Mouse (Mus musculus): ENCODE measurements around the gene Tenm4. TPM values are rescaled to one million over a fixed set of nuclear protein-coding genes. Genes with fewer than 3 reads are reported as not detected.

The Tenm4 gene
- polyA plus RNA-seq, 1 experiment from 2014 or later, result 31.3 TPM

DNA sequence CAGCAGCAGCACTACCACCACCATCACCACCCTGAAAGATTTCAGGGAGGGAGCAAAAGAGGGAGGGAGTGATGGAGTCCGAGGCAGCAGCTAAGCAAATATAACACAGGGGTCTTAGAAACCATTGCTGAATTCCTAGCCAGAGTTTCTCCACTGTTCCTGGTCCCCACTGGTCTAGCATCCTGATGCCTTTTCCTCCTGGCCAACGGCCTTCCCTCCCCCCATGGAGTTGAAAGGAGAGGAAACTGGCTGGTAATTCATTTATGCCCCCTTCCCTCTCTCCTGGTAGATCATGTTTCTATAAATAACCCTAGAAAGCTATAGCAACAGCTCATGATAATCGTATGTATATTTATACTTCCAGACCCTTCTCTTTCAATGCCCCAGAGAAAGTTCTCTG is 481.8 kb downstream of the Tenm4 start:
- Histone ChIP-seq H3K36me3 (ENCODE audit: control insufficient read depth, insufficient read depth, low read length) (no peaks in the 10 kb centered on the region), H3K4me2 (ENCODE audit: low read depth, low read length) (no peak overlapping the region), H3K9me3 (ENCODE audit: control insufficient read depth, low read length) (no peaks in the 10 kb centered on the region), H3K4me1 (ENCODE audit: control insufficient read depth, insufficient read depth, low read length) (peaks cover 42% of the 10 kb centered on the region), H3K27ac (replicated peaks; ENCODE audit: low read depth, low read length) (no peak overlapping the region), H3K4me3 (ENCODE audit: low read depth, low read length) (no peak overlapping the region), H3K9ac (ENCODE audit: low read depth, low read length) (0 out of 2 replicates have a peak overlapping the region, but pooled peaks have one; percentile 14), H3K27me3 (replicated peaks; ENCODE audit: control insufficient read depth, insufficient read depth, low read length) (no peaks in the 10 kb centered on the region)
- WGBS, result 17% methylated on average over 3 of the region's 3 CpGs
- no peak for DNase-seq (ENCODE audit: low spot score)
- no peak for ATAC-seq (ENCODE audit: low read depth)

DNA sequence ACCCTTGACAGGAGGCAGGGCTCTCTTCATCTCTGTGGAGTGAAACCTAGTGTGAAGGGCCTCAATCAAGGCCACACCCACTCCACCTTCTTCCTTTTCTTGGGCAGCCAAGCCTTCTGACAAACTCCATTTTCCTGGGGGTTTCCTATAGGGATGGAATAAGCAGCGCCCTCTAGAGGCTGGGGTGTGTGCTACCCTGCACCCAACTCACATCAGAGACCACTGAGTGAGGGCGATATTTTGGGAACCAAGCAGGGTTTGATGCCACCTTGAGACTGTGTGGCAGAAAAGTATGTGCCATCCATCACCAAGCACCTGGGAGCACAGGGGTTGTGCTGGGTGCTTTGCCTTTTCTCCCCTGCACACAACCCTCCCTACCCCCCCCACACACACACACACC is 483.2 kb downstream of the Tenm4 start:
- ATAC-seq (ENCODE audit: low read depth), result no peak
- Histone ChIP-seq H3K9me3 (ENCODE audit: control insufficient read depth, low read length) (no peaks in the 10 kb centered on the region), H3K36me3 (ENCODE audit: control insufficient read depth, insufficient read depth, low read length) (no peaks in the 10 kb centered on the region), H3K4me1 (ENCODE audit: control insufficient read depth, insufficient read depth, low read length) (peaks cover 43% of the 10 kb centered on the region), H3K27ac (replicated peaks; ENCODE audit: low read depth, low read length) (no peak overlapping the region), H3K4me3 (ENCODE audit: low read depth, low read length) (no peak overlapping the region), H3K4me2 (ENCODE audit: low read depth, low read length) (no peak overlapping the region), H3K9ac (ENCODE audit: low read depth, low read length) (no peak overlapping the region), H3K27me3 (replicated peaks; ENCODE audit: control insufficient read depth, insufficient read depth, low read length) (no peaks in the 10 kb centered on the region)
- 84% methylated on average over 2 of the region's 2 CpGs for WGBS
- no peak for DNase-seq (ENCODE audit: low spot score)

DNA sequence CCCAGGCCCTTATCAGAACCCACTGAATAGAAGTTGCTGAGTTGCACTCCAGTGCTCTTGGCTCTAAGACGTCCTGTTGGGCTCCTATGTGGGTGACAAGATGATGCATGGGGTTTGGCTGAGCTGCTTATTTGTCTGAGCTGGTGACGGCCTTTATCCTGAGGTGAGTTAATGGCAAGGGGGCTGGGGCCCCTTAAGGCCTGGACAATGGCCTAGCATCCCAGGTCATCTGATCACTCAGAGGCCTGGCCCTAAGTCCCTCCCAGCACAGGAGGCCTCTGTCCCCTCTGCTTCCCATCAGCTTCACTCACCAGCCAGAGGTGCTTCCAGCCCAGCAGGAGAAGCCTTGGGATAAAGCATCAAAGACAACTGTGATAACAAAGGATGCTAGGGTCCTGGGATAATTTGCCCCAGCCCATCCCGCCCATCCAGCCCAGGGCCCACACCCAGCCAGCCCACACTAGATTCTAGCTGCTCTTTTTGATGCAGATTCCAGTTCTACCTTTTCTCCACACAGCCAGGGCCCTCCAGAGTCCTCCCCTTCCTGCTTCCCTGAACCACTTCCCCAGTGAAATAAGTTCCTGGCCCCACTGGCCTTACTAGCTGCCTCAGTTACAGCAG is 484.2 kb downstream of the Tenm4 start:
- Histone ChIP-seq H3K9ac (ENCODE audit: low read depth, low read length) (no peak overlapping the region), H3K4me2 (ENCODE audit: low read depth, low read length) (no peak overlapping the region), H3K4me3 (ENCODE audit: low read depth, low read length) (no peak overlapping the region), H3K27ac (replicated peaks; ENCODE audit: low read depth, low read length) (no peak overlapping the region), H3K4me1 (ENCODE audit: control insufficient read depth, insufficient read depth, low read length) (peaks cover 51% of the 10 kb centered on the region), H3K36me3 (ENCODE audit: control insufficient read depth, insufficient read depth, low read length) (no peaks in the 10 kb centered on the region), H3K27me3 (replicated peaks; ENCODE audit: control insufficient read depth, insufficient read depth, low read length) (no peaks in the 10 kb centered on the region), H3K9me3 (ENCODE audit: control insufficient read depth, low read length) (no peaks in the 10 kb centered on the region)
- DNase-seq (ENCODE audit: low spot score) (no peak), ATAC-seq (ENCODE audit: low read depth) (no peak)
- 79% methylated on average over 3 of the region's 3 CpGs for WGBS

DNA sequence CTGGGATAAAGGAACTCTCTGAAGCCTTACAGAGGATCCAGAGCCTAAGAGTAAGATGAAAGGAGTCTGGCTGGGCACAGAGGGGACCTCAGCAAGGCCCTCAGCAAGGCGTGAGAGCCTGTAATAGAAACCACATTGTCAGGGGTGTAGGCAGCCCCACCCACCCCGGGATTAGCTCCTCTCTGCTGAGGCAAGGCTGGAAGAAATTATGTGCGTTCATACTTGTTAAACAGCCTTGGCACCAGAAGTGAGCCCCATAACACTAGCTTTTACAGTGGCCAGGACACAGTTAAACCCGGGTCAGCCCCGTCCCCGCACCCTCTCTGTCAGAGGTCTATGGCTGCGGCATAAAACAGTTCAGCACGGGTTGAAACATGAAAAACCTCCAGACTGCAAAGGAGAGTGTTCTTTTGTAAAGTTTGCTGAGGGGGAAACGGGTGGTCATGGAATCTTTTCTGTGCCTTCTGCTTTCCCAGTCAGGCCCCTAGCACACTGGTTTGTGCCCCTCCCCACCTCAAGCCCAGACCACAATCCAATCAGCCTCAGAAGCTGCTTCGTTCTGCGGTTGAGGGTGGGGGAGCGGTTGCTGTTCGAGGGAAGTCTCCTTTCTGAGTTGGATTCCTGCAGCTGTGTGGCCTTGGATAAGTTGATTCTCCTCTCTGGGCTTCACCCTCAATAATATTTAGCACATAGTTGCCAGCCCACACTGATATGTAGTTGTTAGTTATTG is 486.2 kb downstream of the Tenm4 start:
- H3K4me3 ChIP-seq (ENCODE audit: low read depth, low read length), result no peak overlapping the region
- no peaks in the 10 kb centered on the region for H3K27me3 ChIP-seq (replicated peaks; ENCODE audit: control insufficient read depth, insufficient read depth, low read length)
- H3K9ac ChIP-seq (ENCODE audit: low read depth, low read length), result no peak overlapping the region
- H3K9me3 ChIP-seq (ENCODE audit: control insufficient read depth, low read length), result no peaks in the 10 kb centered on the region
- 5% methylated on average over 13 of the region's 13 CpGs for WGBS
- peak; percentile 92 for DNase-seq (ENCODE audit: low spot score)
- no peaks in the 10 kb centered on the region for H3K36me3 ChIP-seq (ENCODE audit: control insufficient read depth, insufficient read depth, low read length)
- ATAC-seq (ENCODE audit: low read depth), result peak; percentile 69
- H3K27ac ChIP-seq (replicated peaks; ENCODE audit: low read depth, low read length), result peak overlapping the region; percentile 84
- peaks cover 52% of the 10 kb centered on the region for H3K4me1 ChIP-seq (ENCODE audit: control insufficient read depth, insufficient read depth, low read length)
- peak overlapping the region; percentile 25 for H3K4me2 ChIP-seq (ENCODE audit: low read depth, low read length)

DNA sequence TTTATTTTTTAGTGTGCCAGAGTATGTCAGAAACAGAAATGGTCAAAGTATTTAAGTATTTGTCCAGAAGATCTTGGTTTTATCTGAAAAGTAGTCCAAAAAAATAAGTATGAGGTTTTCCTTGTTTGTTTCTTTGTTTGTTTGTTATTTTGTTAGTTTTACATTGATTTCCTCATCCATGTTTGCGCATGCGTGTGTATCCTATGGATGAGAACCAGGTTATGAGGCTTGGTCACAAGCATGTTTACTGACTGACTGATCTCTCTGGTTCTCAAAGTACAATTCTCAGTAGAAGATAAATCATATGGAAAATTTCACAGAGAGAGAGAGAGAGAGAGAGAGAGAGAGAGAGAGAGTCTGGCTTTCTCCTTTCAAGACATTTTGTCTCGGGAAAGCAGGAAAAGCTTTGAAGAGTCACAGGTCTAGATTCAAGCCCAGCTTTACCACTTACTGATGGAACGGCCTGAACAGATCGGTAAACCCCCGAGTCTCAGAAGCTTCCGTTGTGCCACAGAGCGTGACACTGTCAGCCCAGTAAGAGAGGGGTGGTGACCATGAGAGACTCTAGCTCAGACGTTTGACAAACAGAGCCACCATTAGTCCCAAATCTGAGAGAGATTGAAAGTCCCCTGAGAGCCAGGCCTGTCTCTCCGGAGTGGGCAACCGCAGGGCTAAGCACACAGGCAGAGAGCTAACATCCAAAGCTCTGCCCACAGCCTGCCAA is 487.0 kb downstream of the Tenm4 start:
- peaks cover 45% of the 10 kb centered on the region for H3K4me1 ChIP-seq (ENCODE audit: control insufficient read depth, insufficient read depth, low read length)
- peak overlapping the region; percentile 84; the same call in 1 of the 2 replicates for H3K27ac ChIP-seq (replicated peaks; ENCODE audit: low read depth, low read length)
- H3K9ac ChIP-seq (ENCODE audit: low read depth, low read length), result no peak overlapping the region
- H3K27me3 ChIP-seq (replicated peaks; ENCODE audit: control insufficient read depth, insufficient read depth, low read length), result no peaks in the 10 kb centered on the region
- ATAC-seq (ENCODE audit: low read depth), result no peak
- DNase-seq (ENCODE audit: low spot score), result no peak
- H3K36me3 ChIP-seq (ENCODE audit: control insufficient read depth, insufficient read depth, low read length), result no peaks in the 10 kb centered on the region
- no peak overlapping the region for H3K4me3 ChIP-seq (ENCODE audit: low read depth, low read length)
- no peak overlapping the region for H3K4me2 ChIP-seq (ENCODE audit: low read depth, low read length)
- 58% methylated on average over 11 of the region's 11 CpGs for WGBS
- no peaks in the 10 kb centered on the region for H3K9me3 ChIP-seq (ENCODE audit: control insufficient read depth, low read length)

DNA sequence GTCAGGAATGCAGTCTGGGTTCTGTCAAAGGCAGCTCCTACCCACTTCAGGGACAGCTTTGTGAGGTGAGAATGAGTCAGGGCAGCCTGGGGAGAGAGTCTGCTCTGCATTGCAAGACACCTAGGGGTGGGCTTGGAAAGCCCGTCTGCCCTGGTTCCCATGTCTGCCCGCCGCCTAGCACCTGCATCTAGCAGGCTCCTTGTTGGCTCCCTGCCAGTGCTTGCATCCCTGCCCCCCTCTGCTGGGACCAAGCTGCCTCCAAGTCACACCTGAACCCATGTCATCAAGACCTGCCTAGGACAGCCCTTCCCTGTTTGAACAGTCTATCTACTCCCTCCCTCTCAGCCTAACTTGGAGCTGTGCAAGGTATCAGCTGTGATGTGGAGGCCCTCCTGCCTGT is 489.9 kb downstream of the Tenm4 start:
- Histone ChIP-seq H3K27me3 (replicated peaks; ENCODE audit: control insufficient read depth, insufficient read depth, low read length) (no peaks in the 10 kb centered on the region), H3K9me3 (ENCODE audit: control insufficient read depth, low read length) (no peaks in the 10 kb centered on the region), H3K4me3 (ENCODE audit: low read depth, low read length) (no peak overlapping the region), H3K9ac (ENCODE audit: low read depth, low read length) (no peak overlapping the region), H3K36me3 (ENCODE audit: control insufficient read depth, insufficient read depth, low read length) (no peaks in the 10 kb centered on the region), H3K4me1 (ENCODE audit: control insufficient read depth, insufficient read depth, low read length) (peaks cover 41% of the 10 kb centered on the region), H3K4me2 (ENCODE audit: low read depth, low read length) (no peak overlapping the region), H3K27ac (replicated peaks; ENCODE audit: low read depth, low read length) (no peak overlapping the region)
- DNase-seq (ENCODE audit: low spot score) (peak; percentile 63), ATAC-seq (ENCODE audit: low read depth) (peak; percentile 70)
- 74% methylated on average over 3 of the region's 3 CpGs for WGBS

DNA sequence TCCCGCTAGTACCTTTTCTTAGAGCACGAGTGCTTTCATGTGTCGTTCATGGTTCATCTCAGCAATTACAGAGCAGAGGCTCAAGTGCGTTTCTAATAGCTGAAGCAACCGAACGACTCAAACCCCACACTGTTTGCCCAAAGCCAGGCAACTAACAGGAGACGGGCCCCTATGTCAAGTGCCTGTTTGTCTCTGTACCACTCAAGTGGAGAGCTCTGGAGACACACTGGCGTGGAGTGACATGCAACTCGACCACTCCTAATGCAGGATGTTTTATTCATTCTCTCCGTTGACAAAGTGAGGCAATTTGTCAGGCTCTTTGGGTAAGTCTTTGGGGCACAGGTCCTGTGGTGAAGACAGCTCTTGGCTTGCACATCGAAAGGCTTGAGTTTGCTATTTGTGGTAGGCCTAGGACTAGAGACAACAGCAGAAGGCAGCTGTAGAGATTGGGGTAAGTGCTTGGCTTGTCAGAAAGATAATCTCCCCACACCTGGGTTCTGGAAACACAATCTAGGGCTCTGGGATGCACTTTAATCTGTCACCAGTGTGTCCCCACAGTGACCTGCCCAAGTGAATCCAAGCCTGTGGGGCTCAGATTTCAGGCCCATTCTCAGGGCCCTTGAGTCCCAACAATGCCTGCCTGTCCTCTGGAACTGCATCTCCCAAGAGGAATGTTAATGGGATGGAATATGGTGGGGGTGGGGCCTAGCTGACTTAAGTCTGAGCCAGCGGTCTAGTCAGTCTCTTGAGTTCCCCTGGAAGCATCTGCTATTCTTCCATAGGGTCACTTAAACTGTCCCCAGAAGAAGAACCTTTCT is 490.5 kb downstream of the Tenm4 start:
- no peaks in the 10 kb centered on the region for H3K36me3 ChIP-seq (ENCODE audit: control insufficient read depth, insufficient read depth, low read length)
- no peaks in the 10 kb centered on the region for H3K9me3 ChIP-seq (ENCODE audit: control insufficient read depth, low read length)
- H3K4me2 ChIP-seq (ENCODE audit: low read depth, low read length), result no peak overlapping the region
- WGBS, result 45% methylated on average over 12 of the region's 12 CpGs
- H3K4me3 ChIP-seq (ENCODE audit: low read depth, low read length), result no peak overlapping the region
- ATAC-seq (ENCODE audit: low read depth) (peak; percentile 62), DNase-seq (ENCODE audit: low spot score) (peak; percentile 78)
- H3K9ac ChIP-seq (ENCODE audit: low read depth, low read length), result no peak overlapping the region
- H3K27me3 ChIP-seq (replicated peaks; ENCODE audit: control insufficient read depth, insufficient read depth, low read length), result no peaks in the 10 kb centered on the region
- H3K4me1 ChIP-seq (ENCODE audit: control insufficient read depth, insufficient read depth, low read length), result peaks cover 41% of the 10 kb centered on the region
- H3K27ac ChIP-seq (replicated peaks; ENCODE audit: low read depth, low read length), result 0 out of 2 replicates have a peak overlapping the region, but pooled peaks have one; percentile 25

DNA sequence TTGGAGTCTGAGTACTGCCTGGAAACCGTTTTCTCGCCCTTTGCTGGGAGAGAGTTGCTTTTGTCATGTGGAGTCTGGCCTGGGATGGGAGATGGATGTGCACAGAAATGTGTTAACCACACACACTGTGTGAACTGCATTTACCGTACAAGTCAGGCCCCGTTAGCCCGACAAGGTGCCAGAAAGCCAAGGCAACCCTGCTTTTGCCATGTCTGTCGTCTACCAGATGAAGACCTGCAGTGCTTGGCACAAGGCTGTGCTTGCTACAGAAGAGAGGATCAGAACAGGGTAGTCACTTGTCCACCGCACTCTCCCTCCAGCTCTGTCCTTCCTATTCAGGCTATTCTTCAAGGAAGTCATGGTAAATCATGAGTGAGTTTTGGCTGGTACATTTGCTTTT is 492.3 kb downstream of the Tenm4 start:
- ATAC-seq (ENCODE audit: low read depth) (no peak), DNase-seq (ENCODE audit: low spot score) (no peak)
- H3K36me3 ChIP-seq (ENCODE audit: control insufficient read depth, insufficient read depth, low read length), result no peaks in the 10 kb centered on the region
- H3K4me3 ChIP-seq (ENCODE audit: low read depth, low read length), result no peak overlapping the region
- no peaks in the 10 kb centered on the region for H3K9me3 ChIP-seq (ENCODE audit: control insufficient read depth, low read length)
- H3K27me3 ChIP-seq (replicated peaks; ENCODE audit: control insufficient read depth, insufficient read depth, low read length), result no peaks in the 10 kb centered on the region
- no peak overlapping the region for H3K4me2 ChIP-seq (ENCODE audit: low read depth, low read length)
- H3K9ac ChIP-seq (ENCODE audit: low read depth, low read length), result no peak overlapping the region
- H3K27ac ChIP-seq (replicated peaks; ENCODE audit: low read depth, low read length), result no peak overlapping the region
- peaks cover 29% of the 10 kb centered on the region for H3K4me1 ChIP-seq (ENCODE audit: control insufficient read depth, insufficient read depth, low read length)
- 79% methylated on average over 7 of the region's 7 CpGs for WGBS
